ENCODE assay signal across 8 mouse cellular contexts in the genomic region with DNA sequence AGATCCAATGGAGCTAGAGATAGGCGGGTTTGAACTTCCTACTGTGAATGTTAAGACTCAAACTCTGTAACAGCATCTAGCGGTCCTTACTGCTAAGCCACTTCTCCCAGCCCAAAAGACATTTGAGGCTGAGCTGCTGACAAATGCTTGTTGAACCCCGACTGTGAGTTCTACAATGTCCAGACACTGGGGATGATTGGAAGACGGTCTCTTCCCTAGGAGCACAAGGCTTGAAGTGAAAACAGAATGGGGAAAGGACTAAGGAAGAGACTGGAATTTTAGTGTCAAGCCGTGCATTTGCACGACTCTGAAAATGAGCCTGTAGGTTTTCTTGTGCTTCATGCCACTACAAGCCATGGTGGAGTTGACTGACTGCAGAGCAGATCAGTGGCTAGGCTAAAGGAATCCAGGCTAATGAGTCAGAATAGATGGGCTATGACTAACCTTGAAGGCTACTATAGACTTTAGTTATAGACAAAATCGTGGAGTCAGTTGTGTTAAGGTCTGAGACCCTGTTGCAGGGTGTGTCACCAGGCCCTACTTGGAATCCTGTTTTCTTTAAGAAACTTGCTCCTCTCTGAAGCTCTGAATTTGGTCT. TPM values are rescaled to one million over a fixed set of nuclear protein-coding genes. Genes with fewer than 3 reads are reported as not detected.
DNase-seq lines count a peak whose midpoint lies in the region; ATAC-seq and TF ChIP-seq lines count a peak whose summit lies in the region.

No protein-coding gene starts in this region.

- WGBS in heart, embryonic 10.5 days = 52% methylated on average over 7 of the region's 7 CpGs
- 49% methylated on average over 7 of the region's 7 CpGs for WGBS in heart, embryonic 16.5 days
- 53% methylated on average over 7 of the region's 7 CpGs for WGBS in liver, postnatal 0 days (ENCODE audit: insufficient replicate concordance)

- H3K4me2 ChIP-seq in heart, embryonic 16.5 days (ENCODE audit: low read depth, low read length) = peak overlapping the region; percentile 73
- H3K4me2 ChIP-seq in liver, postnatal 0 days (ENCODE audit: low read depth, low read length) = peak overlapping the region; percentile 89

- no peak for TF ChIP-seq EP300 in ES-Bruce4 (IDR thresholded peaks at IDR 0.05; ENCODE audit: insufficient read depth, low read depth, low read length)
- no peak for TF ChIP-seq EP300 in liver, postnatal 0 days (IDR thresholded peaks at IDR 0.05; ENCODE audit: low read depth)

- DNase-seq in heart, embryonic 10.5 days (ENCODE audit: low spot score) = no peak
- no peak for DNase-seq in heart, adult 9 months (ENCODE audit: low spot score in 2 of 2)
- no peak for DNase-seq in liver, postnatal 0 days
- DNase-seq in adrenal gland, adult 2 months = no peak
- no peak for DNase-seq in left cerebral cortex, postnatal 36 days (ENCODE audit: low spot score in 2 of 2)
- DNase-seq in right cerebral cortex, adult 18-20 months = no peak

- H3K4me1 ChIP-seq in heart, embryonic 10.5 days = peaks cover 23% of the 10 kb centered on the region
- H3K4me1 ChIP-seq in ES-Bruce4 (ENCODE audit: control insufficient read depth, insufficient read depth, low read length) = no peaks in the 10 kb centered on the region
- H3K4me1 ChIP-seq in heart, embryonic 16.5 days (ENCODE audit: control insufficient read depth, insufficient read depth, low read length) = peaks cover 10% of the 10 kb centered on the region
- H3K4me1 ChIP-seq in liver, postnatal 0 days (ENCODE audit: insufficient read depth) = peaks cover 16% of the 10 kb centered on the region

- H3K9ac ChIP-seq in ES-Bruce4 (ENCODE audit: low read depth, poor library complexity, severe bottlenecking) = peak overlapping the region; percentile 61
- peak overlapping the region; percentile 85 for H3K9ac ChIP-seq in heart, embryonic 16.5 days (ENCODE audit: low read length)
- 0 out of 2 replicates have a peak overlapping the region, but pooled peaks have one; percentile 84 for H3K9ac ChIP-seq in liver, postnatal 0 days (replicated peaks)

- ATAC-seq in heart, embryonic 16.5 days (replicated peaks; ENCODE audit: extremely low read depth, insufficient read depth, low FRiP score) = no peak
- ATAC-seq in liver, postnatal 0 days = no peak

- H3K27me3 ChIP-seq in heart, embryonic 10.5 days (ENCODE audit: insufficient read depth, poor library complexity, severe bottlenecking) = no peaks in the 10 kb centered on the region
- no peaks in the 10 kb centered on the region for H3K27me3 ChIP-seq in ES-Bruce4 (ENCODE audit: control insufficient read depth, insufficient read depth, low read length, poor library complexity, severe bottlenecking)
- H3K27me3 ChIP-seq in heart, embryonic 16.5 days (ENCODE audit: control insufficient read depth, insufficient read depth, low read length) = no peaks in the 10 kb centered on the region
- H3K27me3 ChIP-seq in liver, postnatal 0 days (ENCODE audit: insufficient read depth, low read length) = no peaks in the 10 kb centered on the region

- H3K36me3 ChIP-seq in heart, embryonic 10.5 days = peaks cover 24% of the 10 kb centered on the region
- peaks cover 20% of the 10 kb centered on the region for H3K36me3 ChIP-seq in ES-Bruce4 (ENCODE audit: control insufficient read depth, insufficient read depth, low read length, poor library complexity, severe bottlenecking)
- H3K36me3 ChIP-seq in heart, embryonic 16.5 days (ENCODE audit: control insufficient read depth, insufficient read depth) = peaks cover 4% of the 10 kb centered on the region; the same call in 1 of the 2 replicates
- H3K36me3 ChIP-seq in liver, postnatal 0 days (replicated peaks; ENCODE audit: insufficient read depth, low read length) = peaks cover 10% of the 10 kb centered on the region

- intact Hi-C loops in left cerebral cortex, postnatal 36 days (cut with DNase I) = loop anchor here (2.0 to 5.0 kb wide), 3 partner anchors 36 to 265 kb away; a partner anchor contains a TSS

- H3K4me3 ChIP-seq in heart, embryonic 10.5 days = peak overlapping the region; percentile 97
- H3K4me3 ChIP-seq in ES-Bruce4 (ENCODE audit: low read depth, low read length) = peak overlapping the region; percentile 56
- peak overlapping the region; percentile 81 for H3K4me3 ChIP-seq in heart, embryonic 16.5 days (ENCODE audit: low read length)
- H3K4me3 ChIP-seq in liver, postnatal 0 days (ENCODE audit: low read depth, low read length) = peak overlapping the region; percentile 85

- TF ChIP-seq CTCF in ES-Bruce4 (IDR thresholded peaks at IDR 0.05; ENCODE audit: low read depth, low read length) = no peak
- TF ChIP-seq CTCF in liver, postnatal 0 days (IDR thresholded peaks at IDR 0.05; ENCODE audit: low read depth) = no peak

- no peak for TF ChIP-seq POLR2A in ES-Bruce4 (IDR thresholded peaks at IDR 0.05; ENCODE audit: insufficient read depth, low read length)

- no peaks in the 10 kb centered on the region for H3K9me3 ChIP-seq in heart, embryonic 10.5 days
- H3K9me3 ChIP-seq in ES-Bruce4 (replicated peaks; ENCODE audit: control insufficient read depth, insufficient read depth, low read length, poor library complexity, severe bottlenecking) = no peaks in the 10 kb centered on the region
- no peaks in the 10 kb centered on the region for H3K9me3 ChIP-seq in heart, embryonic 16.5 days (replicated peaks; ENCODE audit: control insufficient read depth, low read length)
- H3K9me3 ChIP-seq in liver, postnatal 0 days (ENCODE audit: low read length) = no peaks in the 10 kb centered on the region

- peak overlapping the region; percentile 90 for H3K27ac ChIP-seq in heart, embryonic 10.5 days
- no peak overlapping the region for H3K27ac ChIP-seq in ES-Bruce4 (ENCODE audit: insufficient read depth, low read length)
- H3K27ac ChIP-seq in heart, embryonic 16.5 days (ENCODE audit: low read length) = no peak overlapping the region
- H3K27ac ChIP-seq in liver, postnatal 0 days (ENCODE audit: low read depth) = no peak overlapping the region

RNA-seq across cellular contexts. Expression of a gene that starts 0.6 kb away (rescaled TPM):
- polyA plus RNA-seq in heart, embryonic 10.5 days (2016; fragmentation: Nextera tagmentation; extraction: Ambion mirVana) = 55.1 and 78.2 TPM in 2 replicates
- 37.0 and 39.6 TPM in 2 replicates for polyA plus RNA-seq in ES-Bruce4 (2011; ENCODE audit: insufficient read depth, insufficient read length, low read depth, missing spikeins)
- polyA plus RNA-seq in heart, embryonic 16.5 days (2015; fragmentation: Nextera tagmentation; extraction: Ambion mirVana) = 37.6 and 38.0 TPM in 2 replicates
- polyA plus RNA-seq in liver, postnatal 0 days (2015; fragmentation: Nextera tagmentation; extraction: Ambion mirVana) = 20.1 and 21.8 TPM in 2 replicates
- 10 to 100 TPM in 1 of 2 experiments, 1 to 10 TPM in 1; 8.6 to 13.7 TPM for total RNA-seq in adrenal gland, adult 2 months (2021)
- polyA plus RNA-seq in adrenal gland, adult 2 months (2012; rRNA removed) = 5.8 and 6.2 TPM in 2 replicates
- 10 to 100 TPM; 31.3 to 38.4 TPM for total RNA-seq in left cerebral cortex, postnatal 36 days (2021)

RNA-seq across cellular contexts. Expression of a gene that starts 36.7 kb away (rescaled TPM):
- polyA plus RNA-seq in heart, embryonic 10.5 days (2016; fragmentation: Nextera tagmentation; extraction: Ambion mirVana) = 2.7 and 2.8 TPM in 2 replicates
- polyA plus RNA-seq in ES-Bruce4 (2011; ENCODE audit: insufficient read depth, insufficient read length, low read depth, missing spikeins) = 10.8 and 11.2 TPM in 2 replicates
- polyA plus RNA-seq in heart, embryonic 16.5 days (2015; fragmentation: Nextera tagmentation; extraction: Ambion mirVana) = 2.8 and 3.0 TPM in 2 replicates
- polyA plus RNA-seq in liver, postnatal 0 days (2015; fragmentation: Nextera tagmentation; extraction: Ambion mirVana) = 1.3 and 1.4 TPM in 2 replicates
- total RNA-seq in adrenal gland, adult 2 months (2021) = 10 to 100 TPM in 1 of 2 experiments, 1 to 10 TPM in 1; 6.5 to 10.1 TPM
- polyA plus RNA-seq in adrenal gland, adult 2 months (2012; rRNA removed) = 1.2 and 1.9 TPM in 2 replicates
- 1 to 10 TPM; 7.1 to 7.9 TPM for total RNA-seq in left cerebral cortex, postnatal 36 days (2021)

RNA-seq across cellular contexts. Expression of a gene that starts 36.9 kb away (rescaled TPM):
- polyA plus RNA-seq in heart, embryonic 10.5 days (2016; fragmentation: Nextera tagmentation; extraction: Ambion mirVana) = 10.1 and 10.6 TPM in 2 replicates
- 19.0 and 19.5 TPM in 2 replicates for polyA plus RNA-seq in ES-Bruce4 (2011; ENCODE audit: insufficient read depth, insufficient read length, low read depth, missing spikeins)
- polyA plus RNA-seq in heart, embryonic 16.5 days (2015; fragmentation: Nextera tagmentation; extraction: Ambion mirVana) = 6.6 and 6.8 TPM in 2 replicates
- 1.7 and 1.8 TPM in 2 replicates for polyA plus RNA-seq in liver, postnatal 0 days (2015; fragmentation: Nextera tagmentation; extraction: Ambion mirVana)
- total RNA-seq in adrenal gland, adult 2 months (2021) = 10 to 100 TPM in 1 of 2 experiments, 1 to 10 TPM in 1; 9.3 to 13.2 TPM
- polyA plus RNA-seq in adrenal gland, adult 2 months (2012; rRNA removed) = 11.4 and 12.7 TPM in 2 replicates
- 10 to 100 TPM in 1 of 2 experiments, 1 to 10 TPM in 1; 9.3 to 15.4 TPM for total RNA-seq in left cerebral cortex, postnatal 36 days (2021)

RNA-seq across cellular contexts. Expression of a gene that starts 40.8 kb away (rescaled TPM):
- polyA plus RNA-seq in heart, embryonic 10.5 days (2016; fragmentation: Nextera tagmentation; extraction: Ambion mirVana) = 24.1 and 38.2 TPM in 2 replicates
- 277 and 320 TPM in 2 replicates for polyA plus RNA-seq in ES-Bruce4 (2011; ENCODE audit: insufficient read depth, insufficient read length, low read depth, missing spikeins)
- 1.0 and 1.1 TPM in 2 replicates for polyA plus RNA-seq in heart, embryonic 16.5 days (2015; fragmentation: Nextera tagmentation; extraction: Ambion mirVana)
- not detected in 2 replicates for polyA plus RNA-seq in liver, postnatal 0 days (2015; fragmentation: Nextera tagmentation; extraction: Ambion mirVana)
- total RNA-seq in adrenal gland, adult 2 months (2021) = 1 to 10 TPM; 5.2 to 8.5 TPM
- 3.8 and 4.3 TPM in 2 replicates for polyA plus RNA-seq in adrenal gland, adult 2 months (2012; rRNA removed)
- total RNA-seq in left cerebral cortex, postnatal 36 days (2021) = 10 to 100 TPM; 75.0 to 82.3 TPM

RNA-seq across cellular contexts. Expression of a gene that starts 46.2 kb away (rescaled TPM):
- 50.5 and 61.9 TPM in 2 replicates for polyA plus RNA-seq in heart, embryonic 10.5 days (2016; fragmentation: Nextera tagmentation; extraction: Ambion mirVana)
- 86.0 and 89.8 TPM in 2 replicates for polyA plus RNA-seq in ES-Bruce4 (2011; ENCODE audit: insufficient read depth, insufficient read length, low read depth, missing spikeins)
- polyA plus RNA-seq in heart, embryonic 16.5 days (2015; fragmentation: Nextera tagmentation; extraction: Ambion mirVana) = 50.0 and 55.8 TPM in 2 replicates
- polyA plus RNA-seq in liver, postnatal 0 days (2015; fragmentation: Nextera tagmentation; extraction: Ambion mirVana) = 44.7 and 56.3 TPM in 2 replicates
- total RNA-seq in adrenal gland, adult 2 months (2021) = 10 to 100 TPM; 67.1 to 87.0 TPM
- polyA plus RNA-seq in adrenal gland, adult 2 months (2012; rRNA removed) = 7.5 and 8.2 TPM in 2 replicates
- total RNA-seq in left cerebral cortex, postnatal 36 days (2021) = 10 to 100 TPM; 75.9 to 93.3 TPM
